Mouse (Mus musculus): Measurements from ENCODE around the gene Fgf22. TPM values are rescaled to one million over a fixed set of nuclear protein-coding genes. Genes with fewer than 3 reads are reported as not detected.

The Fgf22 gene
- polyA plus RNA-seq, 1 experiment from 2014 or later = 0.80 TPM

DNA sequence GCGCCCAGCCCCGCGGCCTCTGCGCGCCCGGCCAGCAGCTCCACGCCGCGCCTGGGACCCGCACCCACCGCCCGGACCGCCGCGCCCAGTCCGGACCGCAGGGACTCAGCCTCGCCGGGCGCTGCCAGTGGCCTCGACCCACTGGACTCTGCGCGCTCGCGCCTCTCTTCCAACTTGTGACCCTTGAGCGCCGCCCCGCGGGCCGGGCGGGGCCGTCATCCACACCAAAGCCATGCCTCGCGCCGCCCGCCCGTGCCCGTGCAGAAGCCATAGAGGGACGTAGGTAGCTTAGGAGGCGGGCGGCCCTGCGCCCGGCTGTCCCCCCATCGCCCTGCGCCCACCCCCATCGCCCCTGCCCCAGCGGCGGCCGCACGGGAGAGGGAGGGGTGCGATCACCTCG lies 19.5 kb upstream of the Fgf22 start:
- H3K4me3 ChIP-seq = no peak overlapping the region
- H3K27me3 ChIP-seq = peaks cover 15% of the 10 kb centered on the region
- H3K4me2 ChIP-seq = no peak overlapping the region
- H3K4me1 ChIP-seq = no peaks in the 10 kb centered on the region
- WGBS = 39% methylated on average over 51 of the region's 52 CpGs
- no peak for ATAC-seq (ENCODE audit: insufficient number of reproducible peaks, insufficient read depth, low FRiP score, low TSS enrichment, low read depth)
- peaks cover 63% of the 10 kb centered on the region for H3K9me3 ChIP-seq
- no peak overlapping the region for H3K9ac ChIP-seq
- H3K27ac ChIP-seq = no peak overlapping the region
- H3K36me3 ChIP-seq = peaks cover 75% of the 10 kb centered on the region

DNA sequence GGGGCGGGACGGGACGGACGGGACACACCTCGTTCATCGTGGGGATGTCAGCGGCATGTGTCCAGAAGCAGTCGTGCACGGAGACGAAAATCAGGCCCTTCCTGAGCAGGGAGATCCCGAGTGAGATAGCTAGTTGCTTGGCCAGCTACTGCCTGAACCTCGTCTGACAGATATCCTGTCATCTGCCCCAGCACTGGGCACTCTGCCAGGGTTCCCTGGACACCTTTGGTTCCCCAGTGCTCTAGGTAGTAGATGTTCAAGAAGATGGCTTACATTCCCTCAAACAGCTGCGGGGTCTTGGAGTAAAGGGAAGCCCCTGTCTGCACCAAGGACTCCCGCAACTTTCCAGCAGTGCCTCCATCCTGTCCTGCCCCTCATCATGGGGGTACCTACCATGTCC lies 18.2 kb upstream of the Fgf22 start:
- Histone ChIP-seq H3K4me3 (no peak overlapping the region), H3K9ac (no peak overlapping the region), H3K36me3 (peaks cover 89% of the 10 kb centered on the region), H3K9me3 (peaks cover 76% of the 10 kb centered on the region), H3K4me1 (no peaks in the 10 kb centered on the region), H3K27ac (no peak overlapping the region), H3K27me3 (peaks cover 15% of the 10 kb centered on the region), H3K4me2 (no peak overlapping the region)
- WGBS = 87% methylated on average over 14 of the region's 14 CpGs
- no peak for ATAC-seq (ENCODE audit: insufficient number of reproducible peaks, insufficient read depth, low FRiP score, low TSS enrichment, low read depth)

DNA sequence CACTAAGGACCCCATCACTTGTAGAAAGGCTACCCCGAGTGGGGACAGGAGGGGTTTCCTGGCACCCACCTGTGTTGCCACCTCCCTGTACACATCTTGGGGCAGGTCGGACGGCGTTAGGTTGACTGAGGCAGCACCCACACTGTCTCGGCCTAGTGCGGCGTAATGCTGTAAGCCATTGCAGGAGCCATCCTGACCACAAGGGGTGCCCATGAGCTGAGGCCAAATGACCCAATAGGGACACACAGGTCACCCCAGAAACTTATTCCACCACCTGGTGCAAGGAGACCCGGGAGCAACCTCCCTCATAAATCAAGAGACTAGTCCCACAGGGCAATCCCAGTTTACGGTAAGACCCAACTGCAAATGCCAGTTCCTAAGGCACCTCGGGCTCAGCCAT lies 16.6 kb upstream of the Fgf22 start:
- whole genome bisulfite sequencing = 89% methylated on average over 10 of the region's 10 CpGs
- Histone ChIP-seq H3K9ac (no peak overlapping the region), H3K27ac (no peak overlapping the region), H3K4me2 (no peak overlapping the region), H3K27me3 (peaks cover 15% of the 10 kb centered on the region), H3K4me1 (no peaks in the 10 kb centered on the region), H3K36me3 (peaks cover 98% of the 10 kb centered on the region), H3K9me3 (peaks cover 76% of the 10 kb centered on the region), H3K4me3 (no peak overlapping the region)
- no peak for ATAC-seq (ENCODE audit: insufficient number of reproducible peaks, insufficient read depth, low FRiP score, low TSS enrichment, low read depth)

DNA sequence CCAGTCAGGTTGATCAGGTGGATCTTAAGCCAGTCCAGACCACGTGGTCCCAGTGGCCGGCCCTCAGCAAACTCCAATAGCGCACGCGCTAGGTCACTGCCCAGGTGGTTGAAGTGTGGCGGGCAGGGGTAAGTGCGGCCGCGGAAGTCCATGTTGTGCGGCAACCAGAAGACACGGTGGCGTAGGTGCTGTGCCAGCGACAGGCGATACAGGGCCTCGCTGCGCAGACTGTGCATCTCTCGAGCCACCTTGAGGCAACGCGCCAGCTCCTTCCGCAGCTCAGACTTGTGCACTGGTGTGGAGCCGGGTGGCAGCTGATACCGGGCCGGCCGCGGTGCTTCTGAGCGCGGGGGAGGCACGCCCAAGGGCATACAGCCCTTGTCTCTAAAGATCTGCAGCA lies 15.6 kb upstream of the Fgf22 start:
- ATAC-seq (ENCODE audit: insufficient number of reproducible peaks, insufficient read depth, low FRiP score, low TSS enrichment, low read depth) = no peak
- Histone ChIP-seq H3K4me3 (no peak overlapping the region), H3K27ac (no peak overlapping the region), H3K9me3 (peaks cover 72% of the 10 kb centered on the region), H3K9ac (no peak overlapping the region), H3K27me3 (peaks cover 15% of the 10 kb centered on the region), H3K4me2 (no peak overlapping the region), H3K36me3 (peaks cover 100% of the 10 kb centered on the region), H3K4me1 (no peaks in the 10 kb centered on the region)
- WGBS = 96% methylated on average over 28 of the region's 28 CpGs

DNA sequence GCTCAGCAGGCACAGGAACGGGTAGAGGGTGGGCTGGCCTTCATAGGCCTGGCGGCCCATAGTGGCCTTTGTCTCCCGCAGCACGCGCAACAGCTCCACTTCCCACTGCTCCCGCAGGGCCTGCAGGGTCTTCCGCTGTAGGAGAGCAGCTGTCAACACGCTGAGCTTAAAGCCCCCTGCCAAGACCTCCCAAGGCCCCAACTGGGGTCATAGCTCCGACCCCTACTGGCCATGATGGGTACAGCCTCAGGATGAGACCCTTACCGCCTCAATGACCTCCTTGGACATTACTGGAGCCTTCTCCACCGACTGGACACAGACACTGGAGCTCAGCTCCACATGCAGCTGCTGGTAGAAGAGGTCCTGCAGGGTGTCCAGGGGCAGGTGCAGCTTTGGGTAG lies 14.0 kb upstream of the Fgf22 start:
- WGBS = 64% methylated on average over 11 of the region's 11 CpGs
- ATAC-seq (ENCODE audit: insufficient number of reproducible peaks, insufficient read depth, low FRiP score, low TSS enrichment, low read depth) = no peak

DNA sequence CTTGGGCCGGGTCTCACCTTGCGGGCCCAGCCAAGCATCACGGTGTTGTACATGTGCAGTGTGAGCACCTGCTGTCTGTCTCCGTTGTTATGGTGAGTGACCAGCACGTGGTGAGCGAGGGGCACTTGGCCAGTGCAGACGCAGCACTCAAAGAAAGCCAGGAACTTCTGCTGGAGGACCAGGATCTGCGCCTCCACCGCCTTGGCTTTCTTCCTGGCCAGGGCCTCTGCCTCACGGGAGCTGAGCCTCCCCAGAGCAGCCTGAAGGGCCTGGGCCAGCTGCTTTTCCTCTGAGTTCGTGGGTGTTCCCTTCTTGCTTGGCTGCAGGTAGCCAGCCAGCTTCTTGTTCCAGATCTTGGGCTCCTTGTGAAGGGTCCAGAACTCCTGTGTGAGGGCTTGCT lies 11.7 kb upstream of the Fgf22 start:
- no peaks in the 10 kb centered on the region for H3K27me3 ChIP-seq
- WGBS = 91% methylated on average over 11 of the region's 11 CpGs
- H3K4me2 ChIP-seq = no peak overlapping the region
- H3K4me1 ChIP-seq = peaks cover 13% of the 10 kb centered on the region
- peaks cover 65% of the 10 kb centered on the region for H3K36me3 ChIP-seq
- H3K4me3 ChIP-seq = no peak overlapping the region
- peaks cover 34% of the 10 kb centered on the region for H3K9me3 ChIP-seq
- no peak for ATAC-seq (ENCODE audit: insufficient number of reproducible peaks, insufficient read depth, low FRiP score, low TSS enrichment, low read depth)
- H3K9ac ChIP-seq = no peak overlapping the region
- H3K27ac ChIP-seq = no peak overlapping the region

More for the DNA sequence above, 14.0 kb upstream of the Fgf22 start:
- H3K4me1 ChIP-seq = peaks cover 9% of the 10 kb centered on the region
- no peak overlapping the region for H3K9ac ChIP-seq
- H3K4me2 ChIP-seq = no peak overlapping the region
- peaks cover 88% of the 10 kb centered on the region for H3K36me3 ChIP-seq
- H3K27me3 ChIP-seq = peaks cover 6% of the 10 kb centered on the region
- H3K9me3 ChIP-seq = peaks cover 57% of the 10 kb centered on the region
- H3K27ac ChIP-seq = no peak overlapping the region
- no peak overlapping the region for H3K4me3 ChIP-seq

- Histone ChIP-seq H3K27ac (no peak overlapping the region), H3K9me3 (peaks cover 28% of the 10 kb centered on the region), H3K27me3 (no peaks in the 10 kb centered on the region), H3K4me2 (no peak overlapping the region), H3K4me1 (peaks cover 13% of the 10 kb centered on the region), H3K4me3 (no peak overlapping the region), H3K36me3 (peaks cover 58% of the 10 kb centered on the region), H3K9ac (no peak overlapping the region)
- 91% methylated on average over 15 of the region's 15 CpGs for WGBS
- ATAC-seq (ENCODE audit: insufficient number of reproducible peaks, insufficient read depth, low FRiP score, low TSS enrichment, low read depth) = no peak
Measured at GRCm38 (mm10) chr10:79743650-79744365, 11.1 kb upstream of the Fgf22 start.

- peak overlapping the region; percentile 79 for H3K9ac ChIP-seq
- no peak overlapping the region for H3K27ac ChIP-seq
- peak overlapping the region; percentile 72 for H3K4me3 ChIP-seq
- peaks cover 13% of the 10 kb centered on the region for H3K4me1 ChIP-seq
- peaks cover 12% of the 10 kb centered on the region for H3K9me3 ChIP-seq
- H3K36me3 ChIP-seq = peaks cover 42% of the 10 kb centered on the region
- WGBS = 90% methylated on average over 3 of the region's 3 CpGs
- ATAC-seq (ENCODE audit: insufficient number of reproducible peaks, insufficient read depth, low FRiP score, low TSS enrichment, low read depth) = no peak
- peak overlapping the region; percentile 64 for H3K4me2 ChIP-seq
- no peaks in the 10 kb centered on the region for H3K27me3 ChIP-seq
Measured at GRCm38 (mm10) chr10:79745411-79745810, 9.5 kb upstream of the Fgf22 start.

GRCm38 (mm10) chr10:79745898-79746773 lies 8.7 kb upstream of the Fgf22 start, which contains the start of gene Polrmt:
Gene Polrmt, minus strand, starts transcription at chr10:79746581.
- 3% methylated on average over 38 of the region's 38 CpGs for WGBS
- peak within 1 kb of the TSS; percentile 79 for H3K9ac ChIP-seq
- H3K9me3 ChIP-seq = peaks cover 5% of the 10 kb centered on the region; the same call in 1 of the 2 replicates
- peak within 1 kb of the TSS; percentile 72 for H3K4me3 ChIP-seq
- no peaks in the 10 kb centered on the region for H3K27me3 ChIP-seq
- ATAC-seq (ENCODE audit: insufficient number of reproducible peaks, insufficient read depth, low FRiP score, low TSS enrichment, low read depth) = peak; percentile 90
- peak within 1 kb of the TSS; percentile 64 for H3K4me2 ChIP-seq
- no peak within 1 kb of the TSS for H3K27ac ChIP-seq
- peaks cover 13% of the 10 kb centered on the region for H3K4me1 ChIP-seq
- peaks cover 35% of the 10 kb centered on the region for H3K36me3 ChIP-seq

GRCm38 (mm10) chr10:79746774-79747151 lies 8.1 kb upstream of the Fgf22 start:
- Histone ChIP-seq H3K4me1 (peaks cover 13% of the 10 kb centered on the region), H3K27me3 (no peaks in the 10 kb centered on the region), H3K4me2 (peak overlapping the region; percentile 64), H3K27ac (no peak overlapping the region), H3K4me3 (peak overlapping the region; percentile 72), H3K9me3 (no peaks in the 10 kb centered on the region), H3K36me3 (peaks cover 29% of the 10 kb centered on the region), H3K9ac (peak overlapping the region; percentile 58)
- 0 out of 2 replicates have a peak, but pooled peaks have one; percentile 21 for ATAC-seq (ENCODE audit: insufficient number of reproducible peaks, insufficient read depth, low FRiP score, low TSS enrichment, low read depth)
- 23% methylated on average over 6 of the region's 6 CpGs for WGBS

DNA sequence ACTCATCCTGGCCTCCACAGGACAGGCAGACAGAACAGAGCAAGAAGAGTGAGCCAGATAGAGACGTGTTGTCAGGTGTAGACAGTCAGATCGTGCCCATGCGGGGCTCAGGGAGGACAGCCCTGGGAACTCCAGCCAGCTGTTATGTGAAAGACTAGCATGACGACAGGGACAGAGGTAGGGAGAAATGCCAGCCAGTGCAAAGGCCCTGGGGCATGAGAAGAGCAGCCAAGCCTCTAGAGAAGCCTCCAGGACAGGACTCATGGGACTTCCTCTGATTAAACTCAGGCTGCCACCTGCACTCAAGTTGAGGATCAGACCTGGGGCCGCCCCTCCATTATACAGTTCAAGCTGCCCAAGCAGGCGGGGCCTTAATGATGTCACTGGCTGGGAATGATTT lies 6.4 kb upstream of the Fgf22 start:
- WGBS = 73% methylated on average over 6 of the region's 6 CpGs
- Histone ChIP-seq H3K9ac (no peak overlapping the region), H3K27ac (no peak overlapping the region), H3K4me2 (no peak overlapping the region), H3K4me3 (no peak overlapping the region), H3K27me3 (no peaks in the 10 kb centered on the region), H3K4me1 (peaks cover 13% of the 10 kb centered on the region), H3K9me3 (no peaks in the 10 kb centered on the region), H3K36me3 (peaks cover 11% of the 10 kb centered on the region)
- ATAC-seq (ENCODE audit: insufficient number of reproducible peaks, insufficient read depth, low FRiP score, low TSS enrichment, low read depth) = no peak
